Mouse (Mus musculus) lung, embryonic 14.5 days (tissue): ENCODE measurements around the gene Ablim1. TPM values are rescaled to one million over a fixed set of nuclear protein-coding genes. Genes with fewer than 3 reads are reported as not detected.
A peak's percentile ranks its signal among the peaks of the same experiment; 100 is the strongest.

Experiments used
- ATAC-seq: fragments of 200-750 bp; cut with Nextera tagmentation; 2 replicates; pipeline ENCODE4 v1.8.0; 2017; ENCODE audit warnings: mild to moderate bottlenecking, moderate TSS enrichment, moderate library complexity; ENCODE audit not compliant: insufficient read depth
- DNase-seq: peaks from one replicate; pipeline ENCODE4 v3.0.0-alpha.2; 2015
- H3K27ac ChIP-seq: fragments of 300-500 bp; sonication (generic); 2 replicates; pipeline ENCODE4 v1.5.1; 2014; ENCODE audit warnings: low read depth, mild to moderate bottlenecking, moderate library complexity
- H3K27me3 ChIP-seq: fragments of 300-500 bp; sonication (generic); 2 replicates; pipeline ENCODE4 v1.6.1; 2014; ENCODE audit warnings: low read length, control low read depth; ENCODE audit not compliant: insufficient read depth
- H3K36me3 ChIP-seq: fragments of 300-500 bp; sonication (generic); 2 replicates; pipeline ENCODE4 v1.6.1; 2014; ENCODE audit warnings: control low read depth; ENCODE audit not compliant: insufficient read depth
- H3K4me1 ChIP-seq: fragments of 300-500 bp; sonication (generic); 2 replicates; pipeline ENCODE4 v1.6.1; 2014; ENCODE audit warnings: antibody characterized with exemption, control low read depth; ENCODE audit not compliant: insufficient read depth
- H3K4me2 ChIP-seq: fragments of 300-500 bp; sonication (generic); 2 replicates; pipeline ENCODE4 v1.6.1; 2014; ENCODE audit warnings: mild to moderate bottlenecking
- H3K4me3 ChIP-seq: fragments of 300-500 bp; sonication (generic); 2 replicates; pipeline ENCODE4 v1.5.1; 2014; ENCODE audit warnings: low read depth, low read length
- H3K9ac ChIP-seq: fragments of 300-500 bp; sonication (generic); 2 replicates; pipeline ENCODE4 v1.6.1; 2014
- H3K9me3 ChIP-seq: fragments of 300-500 bp; sonication (generic); 2 replicates; pipeline ENCODE4 v1.6.1; 2016; ENCODE audit warnings: low read depth, low read length, control low read depth
- CTCF ChIP-seq: IDR thresholded peaks from 2 replicates; pipeline ENCODE4 v1.5.1; 2016; ENCODE audit warnings: antibody characterized with exemption, low read depth
- WGBS: fragments of 180-500 bp; shearing (Covaris S2); extraction: QIAGEN DNeasy Blood & Tissue Kit; methylation state at CpG from one replicate; pipeline ENCODE4 v1.1.7; 2014; 5-methylcytosine and 5-hydroxymethylcytosine counted together
- polyA plus RNA-seq: library from polyadenylated mRNA; unstranded; fragments of >200 nt; fragmentation: Nextera tagmentation; extraction: Ambion mirVana; gene quantifications from 2 replicates; pipeline ENCODE4 v1.2.1, GENCODE M21; 2014

Gene Ablim1
- polyA plus RNA-seq, 1 experiment from 2014 or later: 39.9 TPM

DNA sequence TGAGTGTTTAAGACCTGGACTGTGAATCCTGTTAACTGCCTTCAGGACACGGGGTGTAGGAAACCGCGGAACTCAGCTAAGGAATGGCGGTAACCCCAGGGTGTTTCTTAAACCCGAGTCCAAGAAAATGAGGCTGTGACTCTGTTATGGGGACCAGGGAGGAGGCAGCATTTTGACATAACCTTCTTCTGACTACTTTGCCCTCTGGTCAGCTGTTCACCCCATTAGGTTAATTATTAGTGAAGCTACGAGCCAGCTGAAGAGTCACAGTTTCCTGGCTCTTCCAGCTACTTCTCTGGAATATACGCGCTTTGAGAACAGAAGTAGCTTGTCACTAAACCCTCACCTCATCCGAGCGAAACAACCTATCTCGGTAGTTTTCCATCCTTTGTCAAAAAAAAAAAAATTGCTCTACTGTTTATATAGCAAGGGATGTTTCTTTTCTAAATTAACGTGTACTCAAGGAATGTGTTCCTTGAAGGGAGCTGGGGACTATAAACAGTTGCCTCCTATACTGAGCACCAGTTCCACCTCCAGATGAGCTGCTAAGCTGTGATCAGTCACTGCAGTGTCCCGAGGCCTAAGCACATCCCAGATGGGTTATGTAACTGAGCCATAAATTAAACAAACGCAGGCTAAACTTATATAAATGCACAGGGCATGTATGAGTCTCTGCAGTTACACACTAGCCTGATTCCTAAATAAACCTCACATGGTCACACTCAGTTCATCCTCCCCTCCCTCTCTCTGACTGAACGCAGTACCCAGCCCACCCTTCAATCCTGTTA lies 39.4 kb downstream of the Ablim1 start:
- DNase-seq: peak; percentile 69
- 15% methylated on average over 15 of the region's 15 CpGs for WGBS
- peak; percentile 59; the same call in 1 of the 2 replicates for ATAC-seq
- Histone ChIP-seq H3K9me3 (no peaks in the 10 kb centered on the region), H3K9ac (no peak overlapping the region), H3K4me2 (peak overlapping the region; percentile 48), H3K36me3 (no peaks in the 10 kb centered on the region), H3K4me3 (peak overlapping the region; percentile 5; the same call in 1 of the 2 replicates), H3K27me3 (no peaks in the 10 kb centered on the region), H3K4me1 (peaks cover 24% of the 10 kb centered on the region), H3K27ac (no peak overlapping the region)
- no peak for TF ChIP-seq CTCF

DNA sequence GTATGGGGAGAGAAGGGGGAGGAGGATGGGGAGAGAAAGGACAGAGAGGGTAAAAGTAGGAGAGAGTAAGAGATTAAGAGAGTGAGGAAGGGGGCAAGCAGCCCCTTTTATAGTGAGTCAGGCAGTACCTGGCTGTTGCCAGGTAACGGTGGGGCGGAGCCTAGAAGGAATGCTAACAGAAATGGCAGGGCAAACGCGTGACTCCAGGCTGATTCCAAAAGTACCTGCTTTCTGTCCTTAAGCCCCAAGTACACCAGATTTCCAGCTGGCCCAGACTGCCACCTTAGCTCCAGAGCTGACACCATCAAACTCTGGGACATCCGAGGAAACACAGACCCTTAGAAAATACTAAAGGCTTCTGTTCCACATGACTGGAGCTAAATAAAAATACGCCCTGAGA lies 40.0 kb downstream of the Ablim1 start:
- TF ChIP-seq CTCF: no peak
- Histone ChIP-seq H3K4me2 (peak overlapping the region; percentile 48), H3K27me3 (no peaks in the 10 kb centered on the region), H3K9ac (no peak overlapping the region), H3K27ac (no peak overlapping the region), H3K4me1 (peaks cover 24% of the 10 kb centered on the region), H3K36me3 (no peaks in the 10 kb centered on the region), H3K4me3 (peak overlapping the region; percentile 5; the same call in 1 of the 2 replicates), H3K9me3 (no peaks in the 10 kb centered on the region)
- WGBS: 26% methylated on average over 6 of the region's 6 CpGs
- no peak for ATAC-seq
- peak; percentile 59 for DNase-seq

DNA sequence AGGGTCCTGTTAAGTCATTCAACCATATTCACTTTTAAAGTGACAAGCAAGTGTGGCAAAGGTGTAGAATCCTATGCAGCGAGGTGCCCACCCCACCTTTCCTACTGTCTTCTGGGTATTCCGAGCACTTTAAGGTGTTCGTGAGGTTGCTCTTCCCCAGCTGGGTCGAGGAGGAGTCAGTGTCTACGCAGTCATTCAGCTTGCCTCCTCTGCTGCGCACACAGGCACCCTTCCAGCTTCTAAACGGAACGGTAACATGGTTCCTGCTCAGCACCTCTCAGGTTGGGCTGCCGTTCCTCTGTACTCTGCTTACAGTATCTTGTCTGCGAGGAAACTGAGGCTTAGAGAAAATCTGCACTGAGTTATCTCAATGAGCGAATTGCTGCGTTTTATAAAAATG lies 40.4 kb downstream of the Ablim1 start:
- Histone ChIP-seq H3K4me1 (peaks cover 24% of the 10 kb centered on the region), H3K4me3 (no peak overlapping the region), H3K27me3 (no peaks in the 10 kb centered on the region), H3K4me2 (peak overlapping the region; percentile 48), H3K9ac (no peak overlapping the region), H3K9me3 (no peaks in the 10 kb centered on the region), H3K36me3 (no peaks in the 10 kb centered on the region), H3K27ac (no peak overlapping the region)
- DNase-seq (no peak), ATAC-seq (no peak)
- TF ChIP-seq CTCF: no peak
- 45% methylated on average over 12 of the region's 12 CpGs for WGBS

DNA sequence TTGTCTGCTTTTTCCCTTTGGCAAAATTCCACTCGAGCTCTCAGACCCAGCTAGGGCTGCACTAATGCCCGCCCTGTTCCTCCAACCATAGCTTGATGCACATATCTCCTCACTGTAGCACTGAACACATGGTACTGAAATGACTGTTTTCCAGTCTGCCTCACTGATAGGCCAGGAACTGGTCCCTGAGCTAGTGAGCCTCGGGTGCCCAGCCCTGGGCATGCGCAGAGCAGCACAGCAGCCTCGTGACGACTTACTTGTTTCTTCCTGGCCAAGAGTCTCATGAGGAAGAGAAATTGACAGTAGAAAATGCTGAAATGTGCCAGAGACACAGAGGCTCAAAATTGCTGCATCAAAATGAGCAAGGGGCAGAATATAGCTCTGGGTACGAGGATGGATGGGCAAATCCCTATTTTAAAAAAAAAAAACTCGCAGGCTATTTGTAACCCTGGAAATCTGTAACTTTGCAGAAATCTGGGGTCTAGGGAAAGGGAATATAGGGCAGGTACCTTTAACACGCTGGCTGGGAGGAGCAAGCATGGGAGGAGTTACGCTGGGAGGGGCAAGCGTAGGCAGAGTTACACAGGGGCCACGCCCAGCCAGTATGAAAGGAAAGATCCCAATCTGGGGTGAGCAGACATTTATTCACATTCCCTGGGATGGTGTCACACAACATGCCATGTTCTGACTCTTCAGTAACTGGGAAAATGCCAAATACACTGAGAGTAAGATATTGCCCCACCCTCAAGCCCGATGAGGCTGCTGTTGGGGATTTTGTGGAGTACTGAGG lies 41.7 kb downstream of the Ablim1 start:
- no peaks in the 10 kb centered on the region for H3K36me3 ChIP-seq
- H3K4me1 ChIP-seq: peaks cover 23% of the 10 kb centered on the region
- peak overlapping the region; percentile 18 for H3K4me2 ChIP-seq
- TF ChIP-seq CTCF: no peak
- DNase-seq (peak; percentile 58), ATAC-seq (peak; percentile 39)
- no peak overlapping the region; the same call in 1 of the 2 replicates for H3K27ac ChIP-seq
- no peaks in the 10 kb centered on the region for H3K9me3 ChIP-seq
- H3K4me3 ChIP-seq: no peak overlapping the region
- no peaks in the 10 kb centered on the region for H3K27me3 ChIP-seq
- H3K9ac ChIP-seq: no peak overlapping the region
- WGBS: 37% methylated on average over 13 of the region's 13 CpGs

DNA sequence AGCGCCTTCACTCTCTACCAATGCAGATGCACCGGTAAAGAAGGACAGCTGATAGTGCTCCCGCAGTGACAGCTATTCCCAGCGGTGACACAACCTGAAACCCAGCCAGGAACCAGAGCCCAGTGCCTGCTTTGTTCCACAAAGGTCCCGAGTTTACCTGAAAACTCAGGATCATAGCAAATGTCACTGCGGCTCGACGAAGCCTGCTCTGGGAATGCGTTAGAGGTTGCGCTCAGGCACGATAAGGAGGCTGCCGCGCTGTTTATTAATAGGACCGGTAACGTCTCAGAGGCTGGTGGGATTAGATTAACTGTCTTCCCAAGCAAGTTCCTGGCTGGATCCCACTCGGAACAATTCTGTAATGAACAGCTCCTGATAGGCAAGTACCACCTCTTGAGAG lies 43.0 kb downstream of the Ablim1 start:
- no peak overlapping the region for H3K4me2 ChIP-seq
- no peaks in the 10 kb centered on the region for H3K36me3 ChIP-seq
- TF ChIP-seq CTCF: no peak
- no peaks in the 10 kb centered on the region for H3K9me3 ChIP-seq
- H3K27me3 ChIP-seq: no peaks in the 10 kb centered on the region
- H3K4me1 ChIP-seq: peaks cover 14% of the 10 kb centered on the region
- 67% methylated on average over 16 of the region's 16 CpGs for WGBS
- ATAC-seq (no peak), DNase-seq (no peak)
- no peak overlapping the region for H3K27ac ChIP-seq
- no peak overlapping the region for H3K4me3 ChIP-seq
- no peak overlapping the region for H3K9ac ChIP-seq

DNA sequence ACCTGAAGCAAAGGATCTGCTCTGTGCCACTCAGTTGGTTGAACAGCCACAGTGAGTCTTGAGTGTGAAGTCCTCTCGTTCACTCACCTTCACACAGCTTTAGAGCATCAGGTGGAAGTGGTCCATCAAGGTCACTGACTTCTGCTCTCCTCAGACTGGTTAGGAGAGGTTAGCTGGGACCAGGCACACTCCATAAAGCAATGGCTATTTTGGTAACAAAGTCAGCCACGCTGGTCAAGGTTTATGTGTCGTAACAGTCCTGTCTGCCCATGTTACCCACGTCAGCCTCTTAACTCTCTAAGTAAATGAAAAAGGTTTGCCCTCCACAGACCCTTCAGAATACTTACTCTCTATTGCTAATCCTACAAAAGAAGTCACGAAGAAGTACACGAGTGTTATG lies 44.0 kb downstream of the Ablim1 start:
- Histone ChIP-seq H3K4me2 (no peak overlapping the region), H3K9me3 (no peaks in the 10 kb centered on the region), H3K27me3 (no peaks in the 10 kb centered on the region), H3K27ac (no peak overlapping the region), H3K4me3 (no peak overlapping the region), H3K9ac (no peak overlapping the region), H3K4me1 (peaks cover 10% of the 10 kb centered on the region), H3K36me3 (no peaks in the 10 kb centered on the region)
- TF ChIP-seq CTCF: no peak
- WGBS: 72% methylated on average over 6 of the region's 6 CpGs
- DNase-seq (no peak), ATAC-seq (no peak)

DNA sequence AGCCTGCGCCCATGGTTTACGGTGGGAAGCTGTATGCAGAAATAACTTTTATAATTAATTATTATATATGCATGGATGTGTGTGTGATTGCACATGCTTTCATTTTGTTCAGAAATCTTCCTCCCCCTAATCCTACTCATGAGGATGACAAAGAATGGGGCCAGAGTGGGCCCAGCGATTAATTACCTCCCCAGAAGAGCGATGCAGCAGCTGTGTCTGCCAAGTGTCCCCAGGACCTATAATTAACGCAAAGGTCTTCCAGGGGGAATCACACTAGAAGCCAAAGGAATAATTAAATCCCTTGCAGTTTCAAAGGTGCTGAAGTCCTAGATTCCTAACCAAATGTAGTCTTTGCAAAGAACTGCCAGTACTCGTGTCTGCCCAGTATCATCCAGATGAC lies 44.9 kb downstream of the Ablim1 start:
- Histone ChIP-seq H3K4me1 (peaks cover 3% of the 10 kb centered on the region), H3K9ac (no peak overlapping the region), H3K9me3 (no peaks in the 10 kb centered on the region), H3K27ac (no peak overlapping the region), H3K36me3 (no peaks in the 10 kb centered on the region), H3K4me2 (no peak overlapping the region), H3K27me3 (no peaks in the 10 kb centered on the region), H3K4me3 (no peak overlapping the region)
- 71% methylated on average over 6 of the region's 6 CpGs for WGBS
- ATAC-seq: no peak
- no peak for TF ChIP-seq CTCF
- DNase-seq: no peak
